Mouse (Mus musculus): Measurements from ENCODE around the gene Supt3. TPM values are rescaled to one million over a fixed set of nuclear protein-coding genes. Genes with fewer than 3 reads are reported as not detected.

The Supt3 gene
- polyA plus RNA-seq, 1 experiment from 2014 or later: 19.9 TPM

DNA sequence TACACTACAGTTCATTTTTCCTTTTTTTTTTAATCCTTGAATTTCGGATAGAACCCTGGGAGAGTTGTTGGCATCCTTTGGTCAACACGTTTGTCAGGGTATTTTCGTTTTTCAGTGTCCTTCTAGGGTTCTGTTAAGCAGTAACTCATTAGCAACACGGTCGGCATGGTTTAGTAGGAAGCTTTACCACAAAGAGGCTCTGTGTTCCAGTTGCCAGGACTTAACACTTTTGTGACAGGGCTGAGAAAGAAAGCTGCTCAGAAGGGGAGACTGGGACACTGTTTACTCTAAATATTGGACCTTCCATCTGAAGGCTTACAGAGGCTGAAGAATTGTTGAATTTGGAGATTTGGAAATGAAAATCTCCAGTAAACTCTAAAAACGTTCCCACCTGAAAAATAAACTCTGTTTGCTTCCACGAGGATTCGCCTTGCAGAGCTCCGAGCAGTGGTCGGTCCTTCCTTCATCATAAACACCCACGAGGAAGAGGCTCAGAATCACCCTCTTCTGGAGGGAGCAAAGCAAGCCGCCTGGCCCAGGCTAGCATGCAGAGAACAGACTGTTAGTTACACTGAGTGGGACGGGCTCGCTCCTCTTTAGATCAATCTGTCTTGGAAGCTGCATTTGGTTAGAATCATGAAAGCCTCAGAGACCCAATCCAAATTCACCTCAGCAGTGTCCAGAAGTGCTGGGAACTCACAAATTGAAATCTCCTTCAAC lies 301.1 kb downstream of the Supt3 start:
- Histone ChIP-seq H3K27me3 (ENCODE audit: control insufficient read depth, insufficient read depth, low read length) (no peaks in the 10 kb centered on the region), H3K9ac (replicated peaks; ENCODE audit: low read length) (no peak overlapping the region), H3K4me1 (ENCODE audit: control insufficient read depth, insufficient read depth, low read length) (0 out of 2 replicates have a peak, but pooled peaks cover 2% of the 10 kb centered on the region), H3K9me3 (ENCODE audit: control insufficient read depth, low read length) (no peaks in the 10 kb centered on the region), H3K27ac (replicated peaks; ENCODE audit: low read depth, low read length) (no peak overlapping the region), H3K36me3 (ENCODE audit: control insufficient read depth, insufficient read depth, low read length) (no peaks in the 10 kb centered on the region), H3K4me2 (ENCODE audit: low read length) (no peak overlapping the region), H3K4me3 (replicated peaks; ENCODE audit: low read depth, low read length) (no peak overlapping the region)
- ATAC-seq (ENCODE audit: low FRiP score, low TSS enrichment): no peak
- 74% methylated on average over 14 of the region's 14 CpGs for WGBS
- peak; percentile 31 for DNase-seq

GRCm38 (mm10) chr17:45081521-45081920 lies 304.6 kb downstream of the Supt3 start:
- DNase-seq (no peak), ATAC-seq (ENCODE audit: low FRiP score, low TSS enrichment) (no peak)
- no peak overlapping the region for H3K27ac ChIP-seq (replicated peaks; ENCODE audit: low read depth, low read length)

GRCm38 (mm10) chr17:45081955-45082475 lies 305.1 kb downstream of the Supt3 start:
- WGBS: 66% methylated on average over 8 of the region's 8 CpGs
- Histone ChIP-seq H3K4me1 (ENCODE audit: control insufficient read depth, insufficient read depth, low read length) (0 out of 2 replicates have a peak, but pooled peaks cover 2% of the 10 kb centered on the region), H3K9me3 (ENCODE audit: control insufficient read depth, low read length) (no peaks in the 10 kb centered on the region), H3K4me3 (replicated peaks; ENCODE audit: low read depth, low read length) (no peak overlapping the region), H3K9ac (replicated peaks; ENCODE audit: low read length) (no peak overlapping the region), H3K36me3 (ENCODE audit: control insufficient read depth, insufficient read depth, low read length) (no peaks in the 10 kb centered on the region), H3K4me2 (ENCODE audit: low read length) (no peak overlapping the region), H3K27ac (replicated peaks; ENCODE audit: low read depth, low read length) (no peak overlapping the region), H3K27me3 (ENCODE audit: control insufficient read depth, insufficient read depth, low read length) (no peaks in the 10 kb centered on the region)
- no peak for ATAC-seq (ENCODE audit: low FRiP score, low TSS enrichment)
- peak; percentile 18 for DNase-seq

More at GRCm38 (mm10) chr17:45081521-45081920, 304.6 kb downstream of the Supt3 start:
- Histone ChIP-seq H3K36me3 (ENCODE audit: control insufficient read depth, insufficient read depth, low read length) (no peaks in the 10 kb centered on the region), H3K4me2 (ENCODE audit: low read length) (no peak overlapping the region), H3K4me3 (replicated peaks; ENCODE audit: low read depth, low read length) (no peak overlapping the region), H3K9me3 (ENCODE audit: control insufficient read depth, low read length) (no peaks in the 10 kb centered on the region), H3K27me3 (ENCODE audit: control insufficient read depth, insufficient read depth, low read length) (no peaks in the 10 kb centered on the region), H3K9ac (replicated peaks; ENCODE audit: low read length) (no peak overlapping the region), H3K4me1 (ENCODE audit: control insufficient read depth, insufficient read depth, low read length) (0 out of 2 replicates have a peak, but pooled peaks cover 2% of the 10 kb centered on the region)
- WGBS: 91% methylated on average over 8 of the region's 8 CpGs

- Histone ChIP-seq H3K4me1 (ENCODE audit: control insufficient read depth, insufficient read depth, low read length) (0 out of 2 replicates have a peak, but pooled peaks cover 2% of the 10 kb centered on the region), H3K27me3 (ENCODE audit: control insufficient read depth, insufficient read depth, low read length) (no peaks in the 10 kb centered on the region), H3K4me3 (replicated peaks; ENCODE audit: low read depth, low read length) (no peak overlapping the region), H3K9me3 (ENCODE audit: control insufficient read depth, low read length) (no peaks in the 10 kb centered on the region), H3K36me3 (ENCODE audit: control insufficient read depth, insufficient read depth, low read length) (no peaks in the 10 kb centered on the region), H3K9ac (replicated peaks; ENCODE audit: low read length) (no peak overlapping the region), H3K27ac (replicated peaks; ENCODE audit: low read depth, low read length) (no peak overlapping the region), H3K4me2 (ENCODE audit: low read length) (no peak overlapping the region)
- WGBS: 93% methylated on average over 5 of the region's 5 CpGs
- ATAC-seq (ENCODE audit: low FRiP score, low TSS enrichment) (no peak), DNase-seq (no peak)
Measured at GRCm38 (mm10) chr17:45086361-45086760, 309.4 kb downstream of the Supt3 start.

GRCm38 (mm10) chr17:45087022-45087421 lies 310.1 kb downstream of the Supt3 start:
- Histone ChIP-seq H3K27me3 (ENCODE audit: control insufficient read depth, insufficient read depth, low read length) (no peaks in the 10 kb centered on the region), H3K4me2 (ENCODE audit: low read length) (no peak overlapping the region), H3K4me3 (replicated peaks; ENCODE audit: low read depth, low read length) (no peak overlapping the region), H3K9me3 (ENCODE audit: control insufficient read depth, low read length) (no peaks in the 10 kb centered on the region), H3K36me3 (ENCODE audit: control insufficient read depth, insufficient read depth, low read length) (no peaks in the 10 kb centered on the region), H3K9ac (replicated peaks; ENCODE audit: low read length) (no peak overlapping the region), H3K4me1 (ENCODE audit: control insufficient read depth, insufficient read depth, low read length) (no peaks in the 10 kb centered on the region), H3K27ac (replicated peaks; ENCODE audit: low read depth, low read length) (no peak overlapping the region)
- DNase-seq (no peak), ATAC-seq (ENCODE audit: low FRiP score, low TSS enrichment) (no peak)
- WGBS: 91% methylated on average over 5 of the region's 5 CpGs

DNA sequence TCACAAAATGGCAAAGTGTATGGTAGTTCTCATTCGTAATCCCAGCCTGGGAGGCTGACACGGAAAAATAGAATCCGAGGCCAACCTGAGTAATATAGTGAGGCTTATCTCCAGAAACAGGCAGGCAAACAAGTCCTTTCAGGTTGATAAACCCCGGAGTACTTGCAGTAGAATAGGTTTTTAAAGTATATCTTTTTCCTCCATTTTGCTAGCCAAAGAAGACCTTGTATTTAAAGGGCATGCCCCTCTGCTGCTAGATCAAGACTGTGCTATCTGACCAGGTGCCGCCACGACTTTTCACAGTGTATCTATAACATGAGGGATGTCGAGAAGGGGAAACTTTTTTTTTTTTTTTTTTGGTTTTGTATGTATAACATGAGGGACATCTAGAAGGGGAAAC lies 324.1 kb downstream of the Supt3 start:
- no peaks in the 10 kb centered on the region for H3K4me1 ChIP-seq (ENCODE audit: control insufficient read depth, insufficient read depth, low read length)
- ATAC-seq (ENCODE audit: low FRiP score, low TSS enrichment): no peak
- H3K4me3 ChIP-seq (replicated peaks; ENCODE audit: low read depth, low read length): no peak overlapping the region
- no peaks in the 10 kb centered on the region for H3K9me3 ChIP-seq (ENCODE audit: control insufficient read depth, low read length)
- no peaks in the 10 kb centered on the region for H3K36me3 ChIP-seq (ENCODE audit: control insufficient read depth, insufficient read depth, low read length)
- no peak overlapping the region for H3K27ac ChIP-seq (replicated peaks; ENCODE audit: low read depth, low read length)
- H3K27me3 ChIP-seq (ENCODE audit: control insufficient read depth, insufficient read depth, low read length): no peaks in the 10 kb centered on the region
- no peak overlapping the region for H3K9ac ChIP-seq (replicated peaks; ENCODE audit: low read length)
- WGBS: 83% methylated on average over 7 of the region's 7 CpGs
- no peak overlapping the region for H3K4me2 ChIP-seq (ENCODE audit: low read length)
- DNase-seq: no peak

DNA sequence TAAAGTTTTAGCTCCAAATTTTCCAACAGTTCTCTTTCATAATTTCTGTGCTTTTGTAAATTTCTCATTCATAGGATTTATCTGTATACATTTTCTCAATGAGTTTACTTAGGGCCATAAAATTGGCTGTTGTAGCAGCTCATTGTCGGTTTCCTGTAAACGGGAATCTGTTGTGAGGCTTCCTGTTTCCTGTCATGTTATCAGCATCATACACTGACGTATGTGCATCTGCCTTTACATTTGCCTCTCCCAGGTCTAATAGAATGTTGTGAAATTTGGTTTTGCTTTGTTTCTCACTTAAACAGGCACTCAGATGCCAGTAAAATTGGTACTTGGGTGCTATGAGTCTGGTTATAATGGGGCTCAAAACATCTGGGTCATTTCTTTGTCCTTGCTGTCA lies 338.4 kb downstream of the Supt3 start:
- Histone ChIP-seq H3K9ac (replicated peaks; ENCODE audit: low read length) (no peak overlapping the region), H3K4me1 (ENCODE audit: control insufficient read depth, insufficient read depth, low read length) (no peaks in the 10 kb centered on the region), H3K4me2 (ENCODE audit: low read length) (no peak overlapping the region), H3K27ac (replicated peaks; ENCODE audit: low read depth, low read length) (no peak overlapping the region), H3K4me3 (replicated peaks; ENCODE audit: low read depth, low read length) (no peak overlapping the region), H3K27me3 (ENCODE audit: control insufficient read depth, insufficient read depth, low read length) (no peaks in the 10 kb centered on the region), H3K9me3 (ENCODE audit: control insufficient read depth, low read length) (no peaks in the 10 kb centered on the region), H3K36me3 (ENCODE audit: control insufficient read depth, insufficient read depth, low read length) (no peaks in the 10 kb centered on the region)
- 87% methylated on average over 3 of the region's 3 CpGs for WGBS
- ATAC-seq (ENCODE audit: low FRiP score, low TSS enrichment): no peak
- no peak for DNase-seq

GRCm38 (mm10) chr17:45118565-45119471 lies 341.9 kb downstream of the Supt3 start:
- H3K27me3 ChIP-seq (ENCODE audit: control insufficient read depth, insufficient read depth, low read length): no peaks in the 10 kb centered on the region
- no peak for DNase-seq
- 49% methylated on average over 12 of the region's 12 CpGs for WGBS

More at GRCm38 (mm10) chr17:45118565-45119471, 341.9 kb downstream of the Supt3 start:
- no peaks in the 10 kb centered on the region for H3K9me3 ChIP-seq (ENCODE audit: control insufficient read depth, low read length)
- no peak overlapping the region for H3K4me2 ChIP-seq (ENCODE audit: low read length)
- no peaks in the 10 kb centered on the region for H3K36me3 ChIP-seq (ENCODE audit: control insufficient read depth, insufficient read depth, low read length)
- H3K4me3 ChIP-seq (replicated peaks; ENCODE audit: low read depth, low read length): no peak overlapping the region
- no peak overlapping the region for H3K27ac ChIP-seq (replicated peaks; ENCODE audit: low read depth, low read length)
- ATAC-seq (ENCODE audit: low FRiP score, low TSS enrichment): no peak
- H3K9ac ChIP-seq (replicated peaks; ENCODE audit: low read length): no peak overlapping the region
- H3K4me1 ChIP-seq (ENCODE audit: control insufficient read depth, insufficient read depth, low read length): no peaks in the 10 kb centered on the region
